Mouse (Mus musculus) lung, postnatal 36 days (tissue): ENCODE results near the gene Apobec3.
A peak's percentile ranks its signal among the peaks of the same experiment; 100 is the strongest.

Experiments
- DNase-seq: peaks from one replicate; pipeline ENCODE4 v3.0.0; 2022; ENCODE audit warnings: mixed read lengths

Gene Apobec3

DNA sequence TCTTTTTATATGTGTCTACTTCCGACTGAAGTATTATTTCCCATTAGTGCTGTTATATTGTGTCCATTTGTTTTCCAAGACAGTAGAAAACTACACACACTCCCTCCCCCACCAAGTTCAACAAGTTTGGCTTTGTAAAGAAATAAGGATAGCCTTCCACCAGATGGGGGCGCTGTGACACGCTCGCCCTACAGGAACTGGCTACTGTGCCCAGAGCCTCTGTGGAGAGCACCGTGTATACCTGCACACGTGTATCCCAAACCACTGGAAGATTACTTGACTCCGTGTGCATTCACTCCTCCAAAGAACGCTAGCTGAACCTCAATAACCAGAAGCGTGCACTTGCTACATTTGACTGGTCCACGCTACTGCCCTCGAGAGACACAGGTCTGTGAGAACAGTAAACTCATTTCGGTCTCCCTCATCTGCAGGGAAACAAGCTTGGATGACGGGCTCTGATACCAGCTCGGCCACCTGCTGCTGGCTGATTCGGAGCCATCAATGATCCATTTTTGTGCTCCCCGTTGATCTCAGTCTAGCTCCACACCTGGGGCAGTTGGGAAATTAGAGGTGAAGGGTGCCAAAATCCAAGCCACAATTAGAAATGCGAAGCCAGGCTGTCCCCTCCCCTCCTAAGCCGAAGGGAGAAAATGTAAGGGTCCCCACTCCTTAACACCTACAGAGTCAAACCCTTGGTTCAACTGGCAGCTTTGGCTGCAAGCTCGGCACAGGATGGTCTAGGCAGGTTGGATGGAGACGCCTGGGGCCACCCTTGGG lies at the start of gene Apobec3:
Gene Apobec3 (plus strand): TSS at position 224 of the 777 bp plus-strand sequence.
- peak; percentile 92 for DNase-seq

DNA sequence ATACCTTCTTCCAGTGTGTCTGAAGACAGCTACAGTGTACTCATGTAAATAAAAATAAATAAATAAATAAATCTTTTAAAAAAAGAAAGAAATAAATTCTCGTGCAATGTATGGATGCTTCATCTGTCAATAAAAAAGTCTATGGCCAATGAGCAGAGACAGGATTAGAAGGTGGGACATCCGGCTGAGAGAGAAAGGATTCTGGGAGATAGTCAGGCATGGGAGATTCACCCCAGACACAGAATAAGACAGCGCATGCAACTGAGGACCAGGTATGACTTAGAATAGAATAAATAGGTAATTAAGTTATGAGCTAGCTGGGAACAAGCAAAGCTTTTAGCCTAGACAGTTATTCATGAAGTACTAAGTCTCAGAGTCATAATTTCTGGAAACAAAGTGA lies 48.5 kb upstream of the Apobec3 start:
- no peak for DNase-seq

DNA sequence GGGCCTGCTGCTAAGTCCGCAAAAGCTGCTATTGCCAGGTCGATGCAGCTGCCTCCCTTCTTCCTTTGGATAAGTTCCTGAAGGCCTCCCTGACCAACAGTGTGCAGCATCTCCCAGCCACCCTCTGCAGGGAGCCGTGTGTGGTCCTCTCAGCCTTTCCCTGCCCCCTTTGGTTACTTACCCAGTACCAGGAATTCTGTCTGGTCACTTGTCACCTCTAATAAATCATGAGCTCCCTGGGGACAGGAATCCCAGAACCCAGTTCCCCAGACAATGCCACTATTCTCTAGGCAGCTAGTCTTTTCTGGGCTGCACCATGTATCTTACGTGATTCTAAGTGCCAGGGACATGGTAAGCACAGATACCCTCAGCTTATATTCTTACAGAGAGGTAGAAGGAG lies 45.5 kb upstream of the Apobec3 start:
- DNase-seq: no peak

DNA sequence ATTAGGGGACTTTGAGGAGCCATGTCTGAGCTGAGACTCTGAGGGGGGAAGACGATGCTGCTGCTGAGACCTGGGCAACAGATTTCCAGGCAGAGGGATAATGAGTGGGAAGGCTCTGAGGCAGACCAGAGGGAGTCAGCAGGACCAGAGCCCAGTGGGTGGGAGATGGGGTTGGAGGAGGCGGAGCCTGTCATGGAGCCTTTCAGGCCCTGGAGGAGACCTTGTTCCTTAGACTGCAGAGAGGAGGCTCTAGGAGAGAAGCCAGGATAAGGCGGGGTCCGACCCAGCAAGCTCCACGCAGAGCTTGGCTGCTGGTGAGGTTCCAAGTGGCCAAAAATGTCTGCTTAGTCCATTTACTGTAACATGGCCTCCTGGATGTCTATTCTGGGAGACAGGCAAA lies 44.4 kb upstream of the Apobec3 start:
- DNase-seq: peak; percentile 31

DNA sequence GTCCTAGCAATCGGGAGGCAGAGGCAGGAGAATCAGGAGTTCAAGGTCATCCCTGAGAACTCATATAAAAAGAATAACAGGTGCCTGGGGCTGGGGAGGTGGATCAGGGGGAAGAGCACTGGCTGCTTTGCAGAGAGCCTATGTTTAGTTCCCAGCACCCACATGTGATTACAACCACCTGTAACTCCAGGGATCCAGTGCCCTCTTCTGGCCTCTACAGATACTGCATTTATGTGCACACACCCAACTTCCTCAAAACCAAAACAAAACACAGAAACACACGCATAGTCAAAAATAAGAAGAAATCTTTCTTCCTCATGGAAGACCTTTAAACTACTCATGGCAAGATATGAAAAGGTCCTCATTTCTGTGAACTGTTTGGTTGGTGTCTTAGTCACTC lies 41.3 kb upstream of the Apobec3 start:
- no peak for DNase-seq

DNA sequence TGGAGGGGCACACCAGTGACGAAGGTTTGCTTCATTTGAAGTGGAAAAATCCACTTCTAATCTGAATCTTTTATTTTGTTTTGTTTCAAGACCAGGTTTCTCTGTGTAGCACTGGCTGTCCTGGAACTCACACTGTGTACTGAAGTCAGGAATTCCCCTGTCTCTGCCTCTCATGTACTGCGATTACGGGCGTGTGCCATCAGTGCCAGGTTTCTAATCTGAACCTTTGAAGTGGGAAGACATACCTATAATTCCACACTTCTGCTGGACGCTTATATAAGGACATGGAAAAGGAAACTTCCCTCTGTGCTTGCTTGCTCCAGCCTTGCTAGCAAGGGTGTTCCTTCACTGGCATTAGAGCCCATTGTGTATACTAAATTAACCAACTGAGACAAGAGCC lies 32.5 kb upstream of the Apobec3 start:
- DNase-seq: no peak

DNA sequence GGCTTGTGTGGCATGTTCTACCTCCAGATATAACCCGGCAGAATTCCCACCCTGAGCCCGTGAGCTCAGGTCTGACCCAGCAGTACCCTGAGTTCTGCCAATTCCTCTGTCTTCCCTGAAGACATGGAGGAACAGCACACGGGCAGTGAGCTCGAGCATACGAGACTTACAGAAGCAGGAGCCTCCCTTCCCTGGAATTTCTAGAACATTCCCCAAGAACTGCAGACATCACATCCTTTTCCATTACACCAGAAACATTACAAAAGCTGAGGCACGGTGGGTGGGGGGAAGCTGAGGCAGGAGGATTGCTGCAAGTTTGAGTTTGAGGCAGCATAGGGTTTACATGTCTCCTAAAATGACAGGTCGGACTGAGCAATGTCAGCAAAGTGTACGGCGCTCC lies 31.6 kb upstream of the Apobec3 start:
- no peak for DNase-seq

DNA sequence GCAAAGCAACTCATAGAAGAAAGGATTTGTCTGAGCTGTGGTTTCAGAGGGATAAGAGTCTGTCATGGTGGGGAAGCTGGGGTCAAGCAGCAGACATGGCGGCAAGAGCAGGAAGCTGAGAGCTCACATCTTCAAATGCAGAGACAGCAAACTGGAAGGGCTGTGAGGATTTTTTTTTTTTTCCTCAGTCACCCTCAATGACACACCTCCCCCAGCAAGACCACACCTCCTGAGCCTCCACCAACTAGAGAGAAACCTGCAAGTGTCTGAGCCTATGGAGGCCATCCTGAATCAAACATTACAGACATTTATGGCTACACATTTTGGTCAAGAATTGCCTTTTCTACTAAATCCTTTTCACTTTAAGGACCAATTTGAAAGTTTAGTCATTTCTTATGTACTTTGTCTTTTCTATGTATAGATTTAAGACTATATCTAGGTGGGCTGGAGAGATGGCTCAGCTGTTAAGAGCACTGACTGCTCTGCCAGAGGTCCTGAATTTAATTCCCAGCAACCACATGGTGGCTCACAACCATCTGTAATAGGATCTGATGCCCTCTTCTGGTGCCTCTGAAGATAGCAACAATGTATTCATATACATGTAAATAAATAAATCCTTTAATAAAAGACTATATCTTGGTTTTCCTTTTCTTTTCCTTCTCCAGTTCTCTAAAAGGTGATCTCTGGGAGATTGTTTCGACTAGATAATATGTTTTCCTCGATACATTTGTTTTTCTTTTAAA lies 24.0 kb upstream of the Apobec3 start:
- peak; percentile 20 for DNase-seq

DNA sequence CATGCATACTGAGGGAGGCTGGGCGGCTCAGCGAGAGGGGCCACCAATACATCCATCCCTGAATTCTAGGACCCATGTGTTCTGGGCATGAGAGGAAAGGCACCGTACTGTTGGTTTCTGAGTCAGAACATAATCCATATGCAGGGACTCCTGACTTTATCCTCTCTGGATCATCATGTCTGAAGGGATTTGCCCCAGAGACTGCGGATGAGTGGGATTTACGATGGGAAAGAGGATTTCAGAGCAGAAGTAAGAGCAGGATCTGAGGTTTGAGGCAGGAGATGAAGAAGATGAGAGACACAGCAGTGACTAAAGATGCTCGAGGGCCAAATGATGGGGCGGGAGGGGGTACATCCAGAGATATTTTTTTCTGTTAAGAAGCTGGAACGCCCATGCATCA lies 17.9 kb upstream of the Apobec3 start:
- DNase-seq: no peak

DNA sequence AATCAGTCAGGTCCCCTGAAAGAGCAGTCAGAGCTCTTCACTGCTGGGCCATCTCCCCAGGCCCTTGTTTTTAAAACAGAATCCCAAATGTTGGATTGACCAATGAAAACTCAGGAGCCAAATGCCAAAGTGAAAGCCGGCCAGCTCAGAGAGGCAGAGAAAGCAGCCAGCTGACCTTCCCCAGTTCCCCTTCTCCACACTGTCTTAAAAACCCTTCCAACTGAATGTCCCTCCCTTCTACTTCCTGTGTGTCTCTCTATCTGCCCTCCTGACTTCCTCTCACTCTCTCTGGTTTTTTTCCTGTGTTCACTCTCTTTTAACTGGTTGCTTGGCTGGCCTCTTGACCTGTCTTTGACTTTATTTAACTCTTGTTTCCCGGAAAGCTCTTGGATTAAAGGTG lies 17.5 kb upstream of the Apobec3 start:
- DNase-seq: no peak

DNA sequence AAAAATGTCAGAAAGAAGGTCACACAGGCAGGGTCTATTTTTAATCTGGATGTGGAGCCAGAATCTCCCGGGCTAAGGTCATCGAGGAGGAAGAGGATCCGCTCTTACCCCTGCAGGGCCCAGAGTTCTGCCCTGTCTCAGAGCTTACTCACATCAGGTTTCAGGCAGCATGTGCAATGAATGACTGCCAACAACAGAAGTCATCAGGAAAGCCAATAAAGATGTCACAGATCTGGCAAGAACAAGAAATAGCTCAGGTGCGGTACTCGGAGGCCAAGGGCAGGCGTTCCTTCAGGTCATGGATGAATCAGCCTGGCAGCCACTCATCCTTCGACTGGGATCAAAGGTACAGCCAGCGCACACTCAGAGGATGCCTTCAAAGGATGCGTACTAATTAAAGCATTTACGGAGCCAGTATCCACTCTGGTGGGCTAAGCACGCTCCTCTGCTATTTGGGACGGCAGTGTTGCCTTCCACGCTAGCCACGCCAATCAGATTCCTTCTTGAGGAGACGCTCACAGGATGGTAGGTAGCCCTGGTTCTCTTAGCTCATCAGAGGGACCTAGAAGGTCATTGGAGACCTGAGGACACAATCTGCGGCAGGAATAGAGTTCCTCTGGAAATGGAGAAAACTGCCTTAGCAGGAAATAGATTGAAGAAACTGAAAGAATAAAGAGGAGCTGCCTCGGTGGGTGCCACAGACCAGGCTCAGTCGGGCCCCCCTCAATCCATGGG lies 16.0 kb upstream of the Apobec3 start:
- DNase-seq: no peak

DNA sequence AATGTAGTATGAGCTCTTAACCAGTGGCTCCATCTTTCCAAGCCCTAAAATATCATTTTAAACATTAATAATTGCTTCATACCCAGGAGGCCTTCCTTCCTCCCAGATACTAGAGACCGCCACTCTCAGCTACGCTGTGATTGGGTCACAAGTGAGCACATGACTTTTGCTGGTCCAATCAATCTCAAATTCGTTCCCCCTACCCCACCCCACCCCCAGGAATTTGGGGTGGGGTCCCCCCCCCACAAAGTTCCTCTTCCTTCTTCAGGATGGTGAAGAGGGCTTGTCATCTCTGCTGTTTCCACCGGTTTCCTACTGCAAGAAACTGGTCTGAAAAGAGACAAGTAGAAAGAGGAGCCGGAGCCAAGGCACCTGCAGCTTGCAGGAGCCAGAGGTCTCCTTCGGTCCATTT lies 12.7 kb upstream of the Apobec3 start:
- DNase-seq: peak; percentile 70

DNA sequence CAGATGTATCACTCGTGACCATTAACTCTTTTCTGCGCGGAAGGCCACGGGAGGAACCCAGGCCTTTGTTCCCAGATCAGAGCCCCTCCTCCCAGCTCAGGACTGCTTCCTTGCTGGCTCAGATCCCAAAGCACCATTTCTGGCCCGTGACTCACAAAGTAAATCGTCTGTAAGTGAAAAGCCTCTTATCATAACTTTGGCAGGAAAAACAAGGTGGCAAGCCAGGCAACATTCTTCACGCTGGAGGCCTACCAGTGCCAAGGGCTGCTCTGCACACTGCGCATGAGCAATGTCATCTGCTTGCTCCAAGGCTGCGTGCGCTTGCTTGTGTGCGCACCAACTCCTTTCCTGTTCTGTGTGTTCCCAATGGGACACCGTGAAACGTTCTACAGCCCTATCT lies 12.1 kb upstream of the Apobec3 start:
- DNase-seq: peak; percentile 97

DNA sequence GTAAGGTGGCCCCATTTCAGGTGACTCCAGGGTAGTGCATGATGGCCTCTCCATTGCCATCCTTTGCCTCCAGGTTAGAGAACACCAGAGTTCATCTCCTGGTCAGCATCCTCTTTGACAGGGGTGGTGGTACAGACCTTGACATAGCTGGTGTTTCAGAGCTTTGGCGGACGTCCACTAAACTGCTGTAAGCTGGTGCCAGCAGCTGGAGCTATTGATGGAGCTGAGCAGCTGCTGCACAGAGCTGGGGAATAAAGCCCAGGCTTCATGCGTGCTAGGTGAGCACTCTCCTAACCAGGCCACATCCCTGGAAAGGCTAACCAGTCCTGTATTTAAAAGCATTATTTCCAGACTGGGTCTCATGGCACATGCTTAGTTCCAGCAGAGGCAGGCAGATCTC lies 11.0 kb upstream of the Apobec3 start:
- DNase-seq: no peak

DNA sequence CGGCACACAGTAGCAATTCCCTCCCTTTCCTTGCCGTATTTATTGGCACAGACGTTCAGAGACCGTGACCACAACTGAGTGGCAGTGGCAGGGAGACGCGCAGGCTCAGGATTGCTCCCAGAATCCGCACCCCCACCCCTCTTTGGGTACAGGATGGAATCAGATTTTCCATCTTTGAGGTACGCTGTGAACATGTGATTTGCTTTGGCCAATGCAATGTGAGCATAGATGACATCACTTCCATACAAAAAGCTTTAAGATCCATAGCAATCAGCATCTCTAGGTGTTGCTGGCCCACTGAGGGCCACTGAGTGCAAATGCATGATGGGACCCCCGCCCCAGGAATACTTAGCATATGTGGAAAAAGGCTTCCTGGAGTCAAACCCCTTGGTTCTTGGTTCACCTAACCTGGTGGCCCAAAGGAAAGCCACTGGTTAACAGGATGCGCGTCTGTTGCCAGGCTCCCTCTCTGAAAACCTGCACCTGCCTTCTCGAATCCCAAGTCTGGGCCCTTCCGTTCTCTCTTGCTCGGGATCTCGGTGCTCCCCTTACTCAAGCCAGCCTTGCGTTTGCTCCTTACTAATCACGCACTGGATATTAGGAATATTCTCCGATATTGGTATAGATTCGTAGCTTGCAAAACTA lies 8.7 kb upstream of the Apobec3 start:
- no peak for DNase-seq

DNA sequence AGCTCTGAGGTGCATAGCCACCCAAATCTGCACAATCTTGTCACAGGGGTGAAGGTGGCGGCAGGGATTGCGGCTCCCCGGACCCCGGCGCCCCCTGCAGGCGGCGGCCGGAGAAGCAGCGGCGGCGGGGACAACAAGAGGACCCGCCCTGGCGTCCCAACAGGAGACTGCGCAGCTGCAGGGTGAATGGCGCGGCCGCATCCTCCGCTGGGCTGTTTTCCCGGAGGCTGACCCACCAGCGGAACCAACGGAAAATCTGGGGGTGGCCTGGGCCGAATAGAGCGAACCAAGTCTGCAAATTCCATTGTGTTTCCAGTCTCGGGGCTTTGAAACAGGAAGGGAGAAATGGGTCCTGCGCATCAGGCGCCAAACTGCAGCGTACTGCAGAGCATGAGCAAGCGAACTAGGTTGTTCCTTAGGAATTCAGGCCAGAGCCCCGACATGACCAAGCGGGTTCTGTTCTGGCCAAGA lies 8.1 kb upstream of the Apobec3 start:
- peak; percentile 95 for DNase-seq

DNA sequence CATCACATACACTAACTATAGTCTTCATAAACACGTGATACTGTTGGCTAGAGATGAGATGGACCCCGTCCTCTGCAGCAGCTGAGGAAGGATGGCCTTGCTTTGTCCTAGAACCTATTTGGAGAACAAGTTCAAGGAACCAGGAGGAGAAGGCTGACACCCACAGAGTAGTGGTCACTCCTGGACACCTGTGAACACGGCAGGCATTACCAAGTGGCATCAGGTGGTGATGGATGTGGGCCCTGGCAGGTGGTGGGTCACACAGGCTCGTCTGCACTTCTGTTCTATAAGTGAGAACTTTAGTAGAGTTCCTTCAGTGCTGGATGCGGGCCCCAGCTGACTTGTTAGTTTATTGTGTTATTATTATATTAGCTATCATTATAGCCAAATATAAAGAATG lies 6.6 kb upstream of the Apobec3 start:
- DNase-seq: no peak

DNA sequence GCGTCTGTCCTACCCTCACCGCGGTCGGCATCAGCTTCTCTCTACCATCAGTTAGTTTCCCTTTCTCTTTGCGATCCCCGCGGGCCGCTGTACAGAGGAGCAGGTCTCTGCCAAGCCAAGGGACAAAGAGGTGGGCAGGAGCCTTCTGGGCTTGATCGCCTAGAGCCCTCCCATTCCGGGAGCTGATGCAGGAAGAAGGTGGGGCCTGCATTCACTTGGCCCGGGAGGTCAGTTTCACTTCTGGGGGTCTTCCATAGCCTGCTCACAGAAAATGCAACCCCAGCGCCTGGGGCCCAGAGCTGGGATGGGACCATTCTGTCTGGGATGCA lies 718 bp downstream of the Apobec3 start:
- DNase-seq: peak; percentile 91

DNA sequence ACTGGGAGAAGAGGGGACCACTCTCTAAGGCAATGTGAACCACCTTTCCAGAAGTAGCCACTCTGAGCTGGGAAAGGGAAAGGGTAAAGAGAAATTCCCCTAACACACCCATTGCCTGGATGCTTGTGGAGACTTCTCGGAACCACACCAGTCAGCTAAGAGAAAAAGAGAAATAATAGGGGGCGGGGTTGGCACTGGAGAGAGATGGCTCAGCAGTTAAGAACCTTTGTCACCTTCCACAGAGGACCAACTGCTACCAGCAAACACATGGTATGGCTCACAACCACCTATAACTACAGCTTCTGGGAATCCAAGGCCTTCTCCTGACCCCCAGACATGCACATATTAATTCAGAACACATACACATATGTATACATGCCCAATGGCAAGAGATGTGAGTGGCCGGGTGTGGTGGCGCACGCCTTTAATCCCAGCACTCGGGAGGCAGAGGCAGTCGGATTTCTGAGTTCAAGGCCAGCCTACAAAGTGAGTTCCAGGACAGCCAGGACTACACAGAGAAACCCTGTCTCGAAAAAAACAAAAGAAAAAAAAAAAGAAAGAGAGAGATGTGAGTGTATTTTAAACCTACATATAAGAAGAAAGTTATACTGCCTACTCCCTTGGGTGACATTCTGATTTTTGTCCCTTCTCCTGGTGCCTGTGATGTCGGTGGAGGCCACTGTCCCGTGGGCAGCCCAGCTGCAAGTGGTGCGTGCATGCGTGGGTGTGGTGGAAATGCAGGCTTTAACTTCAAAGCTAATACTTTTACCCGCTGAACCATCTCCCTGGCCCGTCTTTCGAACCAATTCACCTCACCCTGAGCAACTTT lies 1.8 kb downstream of the Apobec3 start:
- DNase-seq: peak; percentile 58

DNA sequence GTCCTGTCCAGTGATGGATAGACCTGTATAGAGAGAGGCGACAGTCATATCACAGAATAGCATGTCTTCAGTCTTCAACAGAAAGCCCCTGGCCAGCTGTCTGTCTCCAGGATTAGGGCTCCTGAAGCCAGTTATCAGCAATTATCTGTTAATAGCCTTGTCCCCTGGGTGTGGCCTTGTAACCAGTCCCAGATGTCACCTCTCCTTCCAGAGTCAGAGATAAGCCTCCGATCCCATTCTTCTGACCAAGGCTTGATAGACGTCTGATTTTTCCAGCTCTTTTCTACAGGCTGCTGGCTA lies 2.3 kb downstream of the Apobec3 start:
- DNase-seq: no peak

DNA sequence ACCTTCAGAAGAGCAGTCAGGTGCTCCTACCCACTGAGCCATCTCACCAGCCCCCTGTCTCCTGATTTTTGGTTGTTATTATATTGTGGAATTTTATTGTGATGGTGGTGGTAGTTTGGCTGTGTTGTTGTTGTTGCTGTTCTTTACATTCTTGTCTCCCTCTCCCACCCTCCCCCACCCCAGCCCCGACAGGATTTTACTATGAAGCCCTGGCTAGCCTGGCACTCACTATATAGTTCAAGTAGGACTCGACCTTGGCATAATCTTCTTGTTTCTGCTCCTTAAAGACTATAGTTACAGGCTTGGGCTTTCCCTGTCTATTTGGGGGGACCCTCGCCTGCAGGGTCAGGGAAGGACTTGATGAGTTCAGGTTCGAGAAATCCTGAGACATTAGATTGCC lies 2.9 kb downstream of the Apobec3 start:
- DNase-seq: no peak

DNA sequence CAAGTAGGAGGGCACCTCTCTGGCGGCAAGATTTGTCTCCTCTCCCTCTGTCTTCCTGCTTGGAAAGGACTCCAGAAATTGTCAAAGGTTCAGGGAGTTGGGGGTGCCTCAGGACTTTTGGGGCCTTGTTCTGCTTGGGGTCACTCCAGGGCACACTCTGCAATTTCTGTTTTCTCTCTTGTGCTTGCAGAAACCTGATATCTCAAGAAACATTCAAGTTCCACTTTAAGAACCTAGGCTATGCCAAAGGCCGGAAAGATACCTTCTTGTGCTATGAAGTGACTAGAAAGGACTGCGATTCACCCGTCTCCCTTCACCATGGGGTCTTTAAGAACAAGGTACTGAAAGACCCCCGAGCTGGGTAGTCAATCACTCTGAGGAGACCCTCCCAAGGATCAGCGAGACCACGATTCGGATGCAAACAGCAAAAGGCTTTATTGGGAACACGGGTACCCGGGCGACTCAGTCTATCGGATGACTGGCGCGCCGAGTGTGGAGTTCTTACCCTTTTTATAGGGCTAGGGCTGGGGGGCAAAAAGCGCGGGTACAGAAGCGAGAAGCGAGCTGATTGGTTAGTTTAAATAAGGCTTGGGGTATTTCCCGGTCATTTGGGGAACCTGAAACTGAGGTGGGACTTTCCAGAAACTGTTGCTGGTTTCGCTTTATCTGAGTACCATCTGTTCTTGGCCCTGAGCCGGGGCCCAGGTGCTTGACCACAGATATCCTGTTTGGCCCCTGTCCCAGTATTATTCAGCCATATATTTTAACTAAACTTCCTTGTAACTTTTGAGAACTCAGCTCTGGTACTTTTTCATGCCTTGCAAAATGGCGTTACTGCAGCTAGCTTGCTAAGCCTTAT lies 4.0 kb downstream of the Apobec3 start:
- peak; percentile 69 for DNase-seq
